Mouse (Mus musculus) forebrain, embryonic 13.5 days (tissue): ENCODE measurements around the gene Kalrn. TPM values are rescaled to one million over a fixed set of nuclear protein-coding genes. Genes with fewer than 3 reads are reported as not detected.

Source experiments
- ATAC-seq: fragments of 200-750 bp; cut with Nextera tagmentation; 2 replicates; pipeline ENCODE4 v1.8.0; 2017
- H3K27ac ChIP-seq: fragments of 300-500 bp; sonication (generic); 2 replicates; pipeline ENCODE4 v1.5.1; 2015; ENCODE audit warnings: inconsistent platforms, mild to moderate bottlenecking, moderate library complexity
- H3K27me3 ChIP-seq: fragments of 300-500 bp; sonication (generic); 2 replicates; pipeline ENCODE4 v1.6.1; 2015; ENCODE audit warnings: mild to moderate bottlenecking, inconsistent platforms
- H3K36me3 ChIP-seq: fragments of 300-500 bp; sonication (generic); 2 replicates; pipeline ENCODE4 v1.6.1; 2015; ENCODE audit warnings: mild to moderate bottlenecking, inconsistent platforms; ENCODE audit not compliant: poor library complexity, severe bottlenecking
- H3K4me1 ChIP-seq: fragments of 300-500 bp; sonication (generic); 2 replicates; pipeline ENCODE4 v1.6.1; 2015; ENCODE audit warnings: inconsistent platforms
- H3K4me2 ChIP-seq: fragments of 300-500 bp; sonication (generic); 2 replicates; pipeline ENCODE4 v1.6.1; 2015; ENCODE audit warnings: inconsistent platforms, mild to moderate bottlenecking, moderate library complexity
- H3K4me3 ChIP-seq: fragments of 300-500 bp; sonication (generic); 2 replicates; pipeline ENCODE4 v1.5.1; 2015; ENCODE audit warnings: mild to moderate bottlenecking, inconsistent platforms
- H3K9ac ChIP-seq: fragments of 300-500 bp; sonication (generic); 2 replicates; pipeline ENCODE4 v1.6.1; 2015; ENCODE audit warnings: mild to moderate bottlenecking, inconsistent platforms
- H3K9me3 ChIP-seq: fragments of 300-500 bp; sonication (generic); replicated peaks from 2 replicates; pipeline ENCODE4 v1.6.1; 2016; ENCODE audit warnings: inconsistent platforms
- WGBS: fragments of 180-500 bp; shearing (Covaris S2); methylation state at CpG from one replicate; pipeline ENCODE4 v1.1.7; 2015; 5-methylcytosine and 5-hydroxymethylcytosine counted together
- polyA plus RNA-seq: library from polyadenylated mRNA; unstranded; fragments of >200 nt; fragmentation: Nextera tagmentation; extraction: Ambion mirVana; gene quantifications from 2 replicates; pipeline ENCODE4 v1.2.1, GENCODE M21; 2015

The Kalrn gene
- polyA plus RNA-seq, 1 experiment from 2014 or later, result 31.5 TPM

DNA sequence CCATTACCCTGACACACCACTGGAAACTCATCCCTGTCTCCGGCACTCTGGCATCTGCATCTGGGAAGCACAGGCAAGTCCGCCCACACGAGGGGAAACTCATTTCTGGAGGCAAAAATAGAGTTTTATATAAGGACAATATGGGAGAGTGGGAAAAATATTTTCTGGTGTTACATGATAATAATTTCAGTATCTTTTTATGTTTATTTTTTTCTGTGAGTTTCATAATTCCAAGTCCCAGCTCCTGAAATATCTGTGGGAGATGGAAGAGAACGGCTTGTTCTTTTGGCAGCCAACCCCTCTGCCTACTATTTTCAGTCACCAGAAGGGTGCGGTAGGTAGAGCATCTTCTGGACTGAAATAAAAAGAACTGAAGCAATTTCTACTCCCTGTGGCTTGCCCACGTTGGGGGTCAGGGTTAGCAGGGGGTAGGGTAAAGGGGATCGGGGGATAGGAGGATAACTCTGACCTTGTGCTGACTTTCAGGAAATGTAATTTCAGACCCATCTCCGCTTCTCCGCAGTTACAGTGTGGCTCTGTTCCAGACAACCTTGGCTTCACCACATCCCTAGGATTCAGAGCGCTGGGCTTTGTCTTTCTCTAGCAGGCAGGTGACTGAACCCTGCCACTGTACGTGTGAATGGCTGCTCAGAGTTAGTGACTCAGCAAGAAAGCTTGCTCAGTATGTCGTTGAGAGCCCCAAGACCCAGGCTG lies 336.3 kb downstream of the Kalrn start:
- Histone ChIP-seq H3K4me1 (peaks cover 12% of the 10 kb centered on the region), H3K9ac (no peak overlapping the region), H3K4me2 (no peak overlapping the region), H3K9me3 (no peaks in the 10 kb centered on the region), H3K4me3 (no peak overlapping the region), H3K27ac (no peak overlapping the region), H3K36me3 (peaks cover 46% of the 10 kb centered on the region), H3K27me3 (no peaks in the 10 kb centered on the region)
- ATAC-seq, result no peak
- WGBS, result 79% methylated on average over 12 of the region's 12 CpGs

- Histone ChIP-seq H3K27me3 (no peaks in the 10 kb centered on the region), H3K9ac (no peak overlapping the region; the same call in 1 of the 2 replicates), H3K4me2 (no peak overlapping the region), H3K4me3 (no peak overlapping the region), H3K4me1 (peaks cover 23% of the 10 kb centered on the region), H3K36me3 (peaks cover 32% of the 10 kb centered on the region), H3K9me3 (no peaks in the 10 kb centered on the region), H3K27ac (no peak overlapping the region)
- WGBS, result 22% methylated on average over 11 of the region's 11 CpGs
- no peak for ATAC-seq
Observed at GRCm38 (mm10) chr16:34235086-34235485, 338.2 kb downstream of the Kalrn start.

DNA sequence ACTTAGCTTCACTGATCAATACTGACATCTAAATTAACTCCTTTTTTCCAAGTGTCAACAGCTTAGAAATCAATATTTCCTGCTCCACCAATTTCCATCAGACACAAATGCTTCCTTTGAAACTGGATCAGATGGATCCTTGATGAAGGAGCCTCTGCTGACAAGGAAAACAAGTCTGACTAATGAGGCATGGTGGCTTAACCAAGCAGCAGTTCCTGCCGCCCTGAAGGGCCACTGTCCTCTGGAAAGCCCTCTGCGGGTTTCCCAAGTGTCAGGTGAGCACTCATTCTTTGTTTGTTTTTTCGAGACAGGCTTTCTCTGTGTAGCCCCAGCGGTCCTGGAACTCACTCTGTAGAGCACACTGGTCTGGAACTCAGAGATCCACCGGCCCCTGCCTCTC lies 341.4 kb downstream of the Kalrn start:
- Histone ChIP-seq H3K4me2 (no peak overlapping the region), H3K27me3 (no peaks in the 10 kb centered on the region), H3K9me3 (no peaks in the 10 kb centered on the region), H3K36me3 (peaks cover 31% of the 10 kb centered on the region), H3K4me1 (peaks cover 39% of the 10 kb centered on the region), H3K9ac (no peak overlapping the region), H3K27ac (no peak overlapping the region), H3K4me3 (no peak overlapping the region)
- 24% methylated on average over 5 of the region's 5 CpGs for WGBS
- ATAC-seq, result no peak

DNA sequence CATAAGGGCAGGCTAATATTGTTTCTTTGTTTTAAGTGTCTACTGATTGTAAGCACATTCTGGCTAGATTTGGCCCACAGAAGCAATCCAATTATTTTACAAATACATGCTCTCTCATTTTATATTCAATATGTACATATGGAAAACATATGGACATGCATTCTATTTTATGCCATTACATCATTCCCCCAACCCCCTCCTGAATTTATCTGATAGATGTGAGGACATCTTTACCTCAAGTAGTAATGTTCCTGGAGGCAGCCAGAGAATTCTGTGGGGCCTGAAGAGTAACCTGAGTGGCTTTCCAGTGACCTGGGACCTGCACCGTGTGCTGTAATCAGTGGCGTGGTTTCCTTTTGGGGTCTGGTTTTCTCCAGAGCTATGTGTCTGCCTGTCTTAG lies 342.2 kb downstream of the Kalrn start:
- ATAC-seq, result no peak
- H3K9ac ChIP-seq, result no peak overlapping the region
- H3K4me2 ChIP-seq, result no peak overlapping the region
- no peak overlapping the region for H3K4me3 ChIP-seq
- no peaks in the 10 kb centered on the region for H3K9me3 ChIP-seq
- WGBS, result 72% methylated on average over 2 of the region's 2 CpGs
- H3K27ac ChIP-seq, result no peak overlapping the region
- peaks cover 36% of the 10 kb centered on the region for H3K36me3 ChIP-seq
- no peaks in the 10 kb centered on the region for H3K27me3 ChIP-seq
- H3K4me1 ChIP-seq, result peaks cover 39% of the 10 kb centered on the region

DNA sequence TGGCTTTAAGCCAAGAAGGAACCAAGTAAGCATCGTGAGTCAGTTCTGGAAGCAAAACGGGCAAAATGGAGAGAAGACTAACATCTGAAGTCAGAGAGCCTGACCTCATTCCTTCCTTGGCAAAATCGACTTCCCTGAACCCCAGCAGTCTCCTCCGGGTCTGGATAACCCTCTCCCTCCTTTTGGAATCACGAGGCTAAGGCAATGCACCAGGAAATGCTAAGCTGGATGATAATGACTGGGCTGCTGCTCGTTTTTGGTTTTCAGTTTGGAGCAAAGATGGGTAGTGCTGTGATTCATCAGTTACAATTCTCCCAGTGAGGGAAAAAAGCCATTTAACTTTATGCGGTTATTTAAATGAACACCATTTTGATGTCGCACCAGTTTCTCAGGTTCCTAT lies 344.0 kb downstream of the Kalrn start:
- 78% methylated on average over 8 of the region's 8 CpGs for WGBS
- H3K4me2 ChIP-seq, result no peak overlapping the region
- peaks cover 28% of the 10 kb centered on the region for H3K4me1 ChIP-seq
- ATAC-seq, result no peak
- H3K9ac ChIP-seq, result no peak overlapping the region
- H3K4me3 ChIP-seq, result no peak overlapping the region
- peaks cover 41% of the 10 kb centered on the region for H3K36me3 ChIP-seq
- H3K27ac ChIP-seq, result no peak overlapping the region
- no peaks in the 10 kb centered on the region for H3K9me3 ChIP-seq
- no peaks in the 10 kb centered on the region for H3K27me3 ChIP-seq

DNA sequence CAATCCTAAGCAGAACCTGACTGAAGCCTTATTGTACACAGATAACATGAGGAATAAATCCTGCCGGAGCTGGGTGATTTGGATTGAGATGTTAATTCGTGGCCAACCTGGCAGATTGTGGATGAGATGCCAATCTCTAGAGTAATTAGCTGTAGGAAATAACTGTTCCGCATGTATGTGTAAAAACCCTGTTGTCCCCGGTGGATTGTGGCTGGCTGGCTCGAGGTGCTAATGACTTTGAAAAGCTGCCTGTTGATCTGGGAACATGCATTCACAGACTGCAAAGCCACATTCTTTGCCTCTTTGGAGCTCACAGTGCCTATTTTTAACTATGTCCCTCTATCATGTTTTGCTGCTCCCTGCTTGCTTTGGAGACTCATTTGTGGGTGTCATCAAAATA lies 344.7 kb downstream of the Kalrn start:
- Histone ChIP-seq H3K9ac (no peak overlapping the region), H3K4me2 (no peak overlapping the region), H3K27me3 (no peaks in the 10 kb centered on the region), H3K27ac (no peak overlapping the region), H3K4me1 (peaks cover 28% of the 10 kb centered on the region), H3K9me3 (no peaks in the 10 kb centered on the region), H3K4me3 (no peak overlapping the region), H3K36me3 (peaks cover 41% of the 10 kb centered on the region)
- WGBS, result 22% methylated on average over 5 of the region's 5 CpGs
- peak; percentile 70 for ATAC-seq

DNA sequence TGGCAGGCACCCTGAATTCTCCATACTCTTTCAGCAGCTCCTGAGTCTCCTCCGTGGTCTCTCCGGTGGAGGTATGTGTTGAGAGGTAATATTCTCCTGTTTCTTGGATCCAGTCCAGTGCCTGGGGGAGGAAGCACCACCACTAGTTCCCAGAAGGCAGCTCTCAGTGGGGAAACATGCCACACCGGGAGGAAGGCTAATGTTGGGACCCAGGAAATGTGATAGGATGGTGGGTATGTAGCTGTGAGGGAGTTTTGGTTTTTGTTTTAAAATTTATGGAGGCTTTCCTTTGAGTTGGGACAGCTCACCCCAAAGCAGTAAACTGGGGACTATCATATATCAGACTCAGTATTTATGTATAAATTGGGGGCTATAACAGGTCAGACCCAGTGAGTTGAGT lies 361.2 kb downstream of the Kalrn start:
- no peaks in the 10 kb centered on the region for H3K4me1 ChIP-seq
- ATAC-seq, result no peak
- no peak overlapping the region for H3K9ac ChIP-seq
- peaks cover 74% of the 10 kb centered on the region for H3K36me3 ChIP-seq
- no peak overlapping the region for H3K27ac ChIP-seq
- H3K27me3 ChIP-seq, result no peaks in the 10 kb centered on the region
- WGBS, result 93% methylated on average over 3 of the region's 3 CpGs
- no peak overlapping the region for H3K4me3 ChIP-seq
- no peak overlapping the region for H3K4me2 ChIP-seq
- H3K9me3 ChIP-seq, result no peaks in the 10 kb centered on the region

GRCm38 (mm10) chr16:34211243-34211642 lies 362.1 kb downstream of the Kalrn start:
- Histone ChIP-seq H3K36me3 (peaks cover 72% of the 10 kb centered on the region), H3K27ac (no peak overlapping the region)
- 91% methylated on average over 12 of the region's 12 CpGs for WGBS

GRCm38 (mm10) chr16:34208748-34209147 lies 364.6 kb downstream of the Kalrn start:
- no peak for ATAC-seq
- Histone ChIP-seq H3K9me3 (no peaks in the 10 kb centered on the region), H3K9ac (no peak overlapping the region), H3K36me3 (peaks cover 70% of the 10 kb centered on the region), H3K4me1 (peaks cover 9% of the 10 kb centered on the region), H3K4me2 (no peak overlapping the region), H3K4me3 (no peak overlapping the region), H3K27ac (no peak overlapping the region), H3K27me3 (no peaks in the 10 kb centered on the region)
- 82% methylated on average over 5 of the region's 5 CpGs for WGBS

More at GRCm38 (mm10) chr16:34211243-34211642, 362.1 kb downstream of the Kalrn start:
- Histone ChIP-seq H3K4me1 (no peaks in the 10 kb centered on the region), H3K27me3 (no peaks in the 10 kb centered on the region), H3K9me3 (no peaks in the 10 kb centered on the region), H3K4me2 (no peak overlapping the region), H3K9ac (no peak overlapping the region), H3K4me3 (no peak overlapping the region)
- ATAC-seq, result no peak

DNA sequence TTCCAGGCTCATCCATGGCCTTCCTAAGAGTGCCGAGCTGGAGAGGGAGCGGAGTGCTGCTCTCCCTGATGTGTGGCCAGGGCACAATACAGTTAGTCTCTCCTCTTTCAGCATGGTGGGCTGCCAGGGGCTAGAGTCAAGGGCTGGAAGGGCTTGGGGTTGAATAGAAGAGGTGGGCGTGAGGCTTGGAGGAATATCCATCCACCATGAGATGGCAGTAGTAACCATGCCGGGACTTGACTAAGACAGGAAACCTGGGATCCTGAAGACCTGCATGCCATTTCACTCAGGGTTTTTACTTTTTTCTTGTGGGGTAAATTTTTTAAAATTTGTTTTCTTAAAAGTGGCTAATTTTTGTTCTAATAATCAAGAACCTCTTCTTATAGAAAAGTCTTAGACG lies 365.4 kb downstream of the Kalrn start:
- H3K27me3 ChIP-seq, result no peaks in the 10 kb centered on the region
- H3K27ac ChIP-seq, result no peak overlapping the region
- no peak overlapping the region for H3K4me3 ChIP-seq
- no peaks in the 10 kb centered on the region for H3K9me3 ChIP-seq
- H3K36me3 ChIP-seq, result peaks cover 72% of the 10 kb centered on the region
- no peak overlapping the region for H3K4me2 ChIP-seq
- H3K9ac ChIP-seq, result no peak overlapping the region
- H3K4me1 ChIP-seq, result peaks cover 9% of the 10 kb centered on the region
- 91% methylated on average over 5 of the region's 5 CpGs for WGBS
- ATAC-seq, result no peak

GRCm38 (mm10) chr16:34204527-34205139 lies 368.7 kb downstream of the Kalrn start:
- Histone ChIP-seq H3K4me2 (no peak overlapping the region), H3K27ac (no peak overlapping the region), H3K4me1 (peaks cover 9% of the 10 kb centered on the region), H3K4me3 (no peak overlapping the region), H3K27me3 (no peaks in the 10 kb centered on the region), H3K9me3 (no peaks in the 10 kb centered on the region), H3K9ac (no peak overlapping the region), H3K36me3 (peaks cover 65% of the 10 kb centered on the region)
- WGBS, result 27% methylated on average over 12 of the region's 13 CpGs
- ATAC-seq, result peak; percentile 55; the same call in 1 of the 2 replicates

GRCm38 (mm10) chr16:34199543-34199942 lies 373.8 kb downstream of the Kalrn start:
- Histone ChIP-seq H3K9me3 (no peaks in the 10 kb centered on the region), H3K4me3 (no peak overlapping the region), H3K4me1 (peaks cover 3% of the 10 kb centered on the region; the same call in 1 of the 2 replicates), H3K9ac (no peak overlapping the region), H3K4me2 (no peak overlapping the region), H3K27ac (no peak overlapping the region), H3K27me3 (no peaks in the 10 kb centered on the region), H3K36me3 (peaks cover 62% of the 10 kb centered on the region)
- WGBS, result 90% methylated on average over 6 of the region's 6 CpGs
- no peak for ATAC-seq
